Mouse (Mus musculus) CH12.LX (cell line): Measurements from ENCODE around the gene Rtca. TPM values are rescaled to one million over a fixed set of nuclear protein-coding genes. Genes with fewer than 3 reads are reported as not detected.

ENCODE experiments used
- DNase-seq: peaks from one replicate; pipeline ENCODE4 v3.0.0-alpha.2; 2013; ENCODE audit errors: extremely low read depth
- H3K27ac ChIP-seq: 2 replicates; pipeline ENCODE4 v1.5.1; 2012; ENCODE audit warnings: low read depth, mild to moderate bottlenecking, control low read depth, moderate library complexity; ENCODE audit not compliant: insufficient read depth
- H3K27me3 ChIP-seq: replicated peaks from 2 replicates; pipeline ENCODE3; 2012; ENCODE audit warnings: inconsistent platforms
- H3K36me3 ChIP-seq, 2 experiments: replicated peaks in 1 of 2; 2 replicates each; pipeline versions ENCODE3 to v1.6.1; 2012; ENCODE audit warnings: inconsistent platforms in 1 of 2, low read length in 1 of 2, mild to moderate bottlenecking in 1 of 2, mixed read lengths in 1 of 2, moderate library complexity in 1 of 2; ENCODE audit not compliant: control insufficient read depth in 1 of 2, insufficient read depth in 1 of 2
- H3K4me1 ChIP-seq, 2 experiments: 2 replicates each; pipeline ENCODE4 v1.6.1; 2012; ENCODE audit warnings: inconsistent platforms in 1 of 2, moderate library complexity in 1 of 2; ENCODE audit not compliant: insufficient read depth in 2 of 2, control insufficient read depth in 1 of 2
- H3K4me2 ChIP-seq: 2 replicates; pipeline ENCODE4 v1.6.1; 2012; ENCODE audit warnings: low read depth, mild to moderate bottlenecking, control low read depth; ENCODE audit not compliant: poor library complexity, insufficient read depth, severe bottlenecking
- H3K4me3 ChIP-seq, 3 experiments: fragments of 150-350 bp in 1 of 3; sonication (generic) in 1 of 3; replicated peaks in 1 of 3; 2 replicates each; pipeline versions ENCODE3 to v1.5.1; 2011 to 2012; ENCODE audit warnings: low read depth in 2 of 3, low read length in 2 of 3, mild to moderate bottlenecking in 2 of 3, moderate library complexity in 2 of 3, control low read depth in 1 of 3, improper control_type of control experiment in 1 of 3, inconsistent platforms in 1 of 3, mixed read lengths in 1 of 3; ENCODE audit not compliant: poor library complexity in 1 of 3
- H3K79me2 ChIP-seq: replicated peaks from 2 replicates; pipeline ENCODE4 v1.6.1; 2012; ENCODE audit warnings: mild to moderate bottlenecking, moderate library complexity; ENCODE audit not compliant: control insufficient read depth, poor library complexity, insufficient read depth, severe bottlenecking; ENCODE audit errors: extremely low read depth
- H3K9ac ChIP-seq: 2 replicates; pipeline ENCODE4 v1.6.1; 2012; ENCODE audit warnings: low read depth, mild to moderate bottlenecking, control low read depth, moderate library complexity; ENCODE audit not compliant: insufficient read depth
- H3K9me3 ChIP-seq: replicated peaks from 2 replicates; pipeline ENCODE3; 2012; ENCODE audit warnings: low read length, inconsistent platforms, mixed read lengths
- BHLHE40 ChIP-seq: IDR thresholded peaks from 2 replicates; pipeline ENCODE4 v1.6.1; 2011; ENCODE audit warnings: mild to moderate bottlenecking, low read depth, low read length, improper control_type of control experiment
- CHD1 ChIP-seq: IDR thresholded peaks from 2 replicates; pipeline ENCODE4 v1.6.1; 2012; ENCODE audit warnings: low read depth, low read length, improper control_type of control experiment, inconsistent platforms
- CHD2 ChIP-seq: IDR thresholded peaks from 2 replicates; pipeline ENCODE4 v1.6.1; 2011; ENCODE audit warnings: low read length, improper control_type of control experiment
- CTCF ChIP-seq, 2 experiments: IDR thresholded peaks in 1 of 2; conservative IDR thresholded peaks in 1 of 2; 2 replicates each; pipeline ENCODE4 v1.5.1; 2011 to 2012; ENCODE audit warnings: low read depth in 2 of 2, low read length in 2 of 2, improper control_type of control experiment in 1 of 2, inconsistent platforms in 1 of 2, mild to moderate bottlenecking in 1 of 2, moderate library complexity in 1 of 2
- E2F4 ChIP-seq: IDR thresholded peaks from 2 replicates; pipeline ENCODE4 v1.6.1; 2011; ENCODE audit warnings: low read depth, low read length, improper control_type of control experiment; ENCODE audit not compliant: insufficient replicate concordance
- EP300 ChIP-seq: IDR thresholded peaks from 2 replicates; pipeline ENCODE4 v1.6.1; 2011; ENCODE audit warnings: low read length, improper control_type of control experiment
- ETS1 ChIP-seq: conservative IDR thresholded peaks from 2 replicates; pipeline ENCODE4 v1.6.1; 2012; ENCODE audit warnings: low read depth, mild to moderate bottlenecking, inconsistent platforms, low read length, improper control_type of control experiment, moderate library complexity
- GABPA ChIP-seq: IDR thresholded peaks from 2 replicates; pipeline ENCODE4 v1.6.1; 2012; ENCODE audit warnings: low read depth, low read length, improper control_type of control experiment, inconsistent platforms; ENCODE audit not compliant: insufficient replicate concordance
- HCFC1 ChIP-seq: IDR thresholded peaks from 2 replicates; pipeline ENCODE4 v1.6.1; 2012; ENCODE audit warnings: low read depth, mild to moderate bottlenecking, inconsistent platforms, low read length, improper control_type of control experiment
- IRF4 ChIP-seq: IDR thresholded peaks from 2 replicates; pipeline ENCODE4 v1.6.1; 2014; ENCODE audit warnings: low read depth, mild to moderate bottlenecking, inconsistent platforms, low read length, improper control_type of control experiment
- JUN ChIP-seq: IDR thresholded peaks from 2 replicates; pipeline ENCODE4 v1.6.1; 2011; ENCODE audit warnings: low read depth, mild to moderate bottlenecking, low read length, improper control_type of control experiment, moderate library complexity; ENCODE audit not compliant: insufficient read depth
- JUND ChIP-seq: conservative IDR thresholded peaks from 2 replicates; pipeline ENCODE4 v1.6.1; 2011; ENCODE audit warnings: low read depth, low read length, improper control_type of control experiment
- KAT2A ChIP-seq: IDR thresholded peaks from 2 replicates; pipeline ENCODE4 v1.6.1; 2012; ENCODE audit warnings: low read length, improper control_type of control experiment, inconsistent platforms; ENCODE audit not compliant: insufficient replicate concordance
- MAFK ChIP-seq: IDR thresholded peaks from 2 replicates; pipeline ENCODE4 v1.6.1; 2011; ENCODE audit warnings: low read length, improper control_type of control experiment; ENCODE audit not compliant: insufficient replicate concordance
- MAX ChIP-seq: IDR thresholded peaks from 2 replicates; pipeline ENCODE4 v1.6.1; 2011; ENCODE audit warnings: low read length, improper control_type of control experiment
- MAZ ChIP-seq: IDR thresholded peaks from 2 replicates; pipeline ENCODE4 v1.6.1; 2012; ENCODE audit warnings: low read depth, mild to moderate bottlenecking, inconsistent platforms, low read length, improper control_type of control experiment, moderate library complexity
- MEF2A ChIP-seq: IDR thresholded peaks from 2 replicates; pipeline ENCODE4 v1.6.1; 2014; ENCODE audit warnings: low read depth, mild to moderate bottlenecking, inconsistent platforms, low read length, improper control_type of control experiment, borderline replicate concordance
- MXI1 ChIP-seq: IDR thresholded peaks from 2 replicates; pipeline ENCODE4 v1.6.1; 2011; ENCODE audit warnings: mild to moderate bottlenecking, low read depth, low read length, improper control_type of control experiment
- MYC ChIP-seq: IDR thresholded peaks from 2 replicates; pipeline ENCODE4 v1.6.1; 2011; ENCODE audit warnings: low read depth, mild to moderate bottlenecking, improper control_type of control experiment, low read length
- NELFE ChIP-seq: IDR thresholded peaks from 2 replicates; pipeline ENCODE4 v1.6.1; 2011; ENCODE audit warnings: low read depth, low read length, improper control_type of control experiment
- NRF1 ChIP-seq: IDR thresholded peaks from 2 replicates; pipeline ENCODE4 v1.6.1; 2014; ENCODE audit warnings: low read depth, mild to moderate bottlenecking, inconsistent platforms, low read length, improper control_type of control experiment, moderate library complexity
- POLR2A ChIP-seq: IDR thresholded peaks from 2 replicates; pipeline ENCODE4 v1.6.1; 2011; ENCODE audit warnings: low read depth, mild to moderate bottlenecking, improper control_type of control experiment, low read length
- POLR2AphosphoS2 ChIP-seq: IDR thresholded peaks from 2 replicates; pipeline ENCODE4 v1.6.1; 2011; ENCODE audit warnings: low read depth, low read length, improper control_type of control experiment
- RAD21 ChIP-seq: IDR thresholded peaks from 2 replicates; pipeline ENCODE4 v1.6.1; 2011; ENCODE audit warnings: low read depth, mild to moderate bottlenecking, low read length, improper control_type of control experiment, moderate library complexity
- RCOR1 ChIP-seq: conservative IDR thresholded peaks from 2 replicates; pipeline ENCODE4 v1.6.1; 2012; ENCODE audit warnings: low read depth, mild to moderate bottlenecking, inconsistent platforms, low read length, improper control_type of control experiment
- SIN3A ChIP-seq: IDR thresholded peaks from 2 replicates; pipeline ENCODE4 v1.6.1; 2012; ENCODE audit warnings: low read length, improper control_type of control experiment, inconsistent platforms
- SMC3 ChIP-seq: IDR thresholded peaks from 2 replicates; pipeline ENCODE4 v1.6.1; 2011; ENCODE audit warnings: low read depth, low read length, improper control_type of control experiment
- TBP ChIP-seq: conservative IDR thresholded peaks from 2 replicates; pipeline ENCODE4 v1.6.1; 2011; ENCODE audit warnings: low read depth, low read length, improper control_type of control experiment
- TCF12 ChIP-seq: IDR thresholded peaks from 2 replicates; pipeline ENCODE4 v1.6.1; 2014; ENCODE audit warnings: low read depth, mild to moderate bottlenecking, inconsistent platforms, low read length, improper control_type of control experiment
- UBTF ChIP-seq: IDR thresholded peaks from 2 replicates; pipeline ENCODE4 v1.6.1; 2012; ENCODE audit warnings: low read depth, mild to moderate bottlenecking, inconsistent platforms, low read length, improper control_type of control experiment, moderate library complexity
- USF1 ChIP-seq: IDR thresholded peaks from 2 replicates; pipeline ENCODE4 v1.6.1; 2014; ENCODE audit warnings: low read depth, mild to moderate bottlenecking, inconsistent platforms, low read length, improper control_type of control experiment
- USF2 ChIP-seq: conservative IDR thresholded peaks from 2 replicates; pipeline ENCODE4 v1.6.1; 2011; ENCODE audit warnings: low read depth, low read length, improper control_type of control experiment
- ZC3H11A ChIP-seq: IDR thresholded peaks from 2 replicates; pipeline ENCODE4 v1.6.1; 2012; ENCODE audit warnings: low read depth, mild to moderate bottlenecking, inconsistent platforms, low read length, improper control_type of control experiment
- ZKSCAN1 ChIP-seq: IDR thresholded peaks from 2 replicates; pipeline ENCODE4 v1.6.1; 2012; ENCODE audit warnings: low read depth, inconsistent platforms, low read length, improper control_type of control experiment, borderline replicate concordance
- ZNF384 ChIP-seq: IDR thresholded peaks from 2 replicates; pipeline ENCODE4 v1.6.1; 2012; ENCODE audit warnings: low read depth, low read length, improper control_type of control experiment, inconsistent platforms
- dilution Hi-C: fragments of 300-500 bp; cut with MboI; formaldehyde crosslinking; loops from 2 replicates; pipeline ENCODE4 v1.14.3; 2020; ENCODE audit warnings: low sequenced_read_pairs; ENCODE audit not compliant: extremely low pct_unique_long_range_greater_than_20kb, extremely low pct_ligation_motif_present
- in situ Hi-C: fragments of 300-500 bp; cut with MboI; formaldehyde crosslinking; loops from 3 replicates; pipeline ENCODE4 v1.14.3; 2019; ENCODE audit warnings: low sequenced_read_pairs, low pct_ligation_motif_present, low pct_unique_long_range_greater_than_20kb, mixed read lengths
- polyA plus RNA-seq: library from polyadenylated mRNA; unstranded; fragments of >175 nt; gene quantifications from 2 replicates; pipeline ENCODE4 v1.2.1, GENCODE M21; 2012; ENCODE audit warnings: low read depth; ENCODE audit not compliant: insufficient read length
- total RNA-seq, 2 experiments: library from RNA; depleted of rRNA; stranded (reverse); fragments of 300-350 nt in 1 of 2; fragments of >200 nt in 1 of 2; gene quantifications; 2 replicates each; pipeline ENCODE4 v1.2.3; 2012 to 2014

Gene Rtca
- total and polyA plus RNA-seq, 3 experiments = 57.8 to 80.1 (median 75.5) TPM

DNA sequence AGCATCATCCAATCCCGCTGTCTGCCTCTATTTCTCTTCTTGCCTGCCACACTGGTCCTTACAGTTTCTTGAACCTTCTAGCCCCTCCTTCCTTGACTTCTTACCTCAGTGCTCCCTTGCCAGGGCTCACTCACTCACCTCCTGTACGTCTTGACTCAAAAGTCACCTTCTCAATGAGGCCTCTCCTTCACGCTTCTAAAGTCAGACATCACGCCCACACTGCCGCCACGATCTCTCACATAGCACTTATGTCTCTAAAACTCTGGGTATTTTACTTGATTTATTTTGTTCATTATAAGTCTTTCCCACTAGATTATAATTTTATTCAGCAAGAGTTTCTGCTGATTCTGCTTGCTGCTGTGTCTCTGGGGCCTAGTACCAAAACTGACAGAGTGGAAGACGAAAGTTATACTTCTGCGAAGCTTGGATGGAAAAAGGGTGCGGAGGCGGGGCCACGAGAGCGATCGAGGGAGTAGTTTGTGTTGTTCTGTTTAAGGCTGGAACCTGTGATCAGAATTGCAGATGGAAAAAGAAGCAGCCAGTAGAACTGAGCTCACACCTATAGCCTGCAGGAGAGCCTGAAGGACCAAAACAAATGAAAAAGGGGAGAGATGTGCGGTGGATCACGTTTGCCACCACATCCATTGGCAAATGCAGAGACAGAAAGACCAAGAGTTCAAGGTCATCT is 66.3 kb downstream of the Rtca start:
- no peaks in the 10 kb centered on the region; the same call in 1 of the 2 replicates for H3K79me2 ChIP-seq
- peak; percentile 41 for DNase-seq
- peak overlapping the region in 2 of 3 experiments; percentile 10 to 31 for H3K4me3 ChIP-seq
- TF ChIP-seq SMC3 = no peak
- TF ChIP-seq UBTF = no peak
- TF ChIP-seq POLR2AphosphoS2 = no peak
- no peak for TF ChIP-seq HCFC1
- no peak for TF ChIP-seq JUN
- TF ChIP-seq E2F4 = no peak
- TF ChIP-seq CHD2 = no peak
- no peak for TF ChIP-seq GABPA
- TF ChIP-seq MEF2A = no peak; the same call in 1 of the 2 replicates
- TF ChIP-seq MXI1 = peak; percentile 68
- no peak for TF ChIP-seq RCOR1
- peak; percentile 50; the same call in 1 of the 2 replicates for TF ChIP-seq BHLHE40
- TF ChIP-seq USF2 = no peak
- no peak for TF ChIP-seq USF1
- TF ChIP-seq NELFE = no peak
- no peak for TF ChIP-seq SIN3A
- TF ChIP-seq MAZ = no peak
- 0 out of 2 replicates have a peak, but pooled peaks have one; percentile 51 for TF ChIP-seq MAFK
- no peak for TF ChIP-seq JUND
- peak; percentile 28; the same call in 1 of the 2 replicates for TF ChIP-seq TBP
- no peak for TF ChIP-seq RAD21
- no peak for TF ChIP-seq CHD1
- TF ChIP-seq MAX = no peak; the same call in 1 of the 2 replicates
- TF ChIP-seq KAT2A = no peak
- no peak for TF ChIP-seq NRF1
- TF ChIP-seq ZNF384 = no peak
- TF ChIP-seq MYC = peak; percentile 24; the same call in 1 of the 2 replicates
- peak; percentile 56 for TF ChIP-seq POLR2A
- TF ChIP-seq IRF4 = peak; percentile 23; the same call in 1 of the 2 replicates
- TF ChIP-seq CTCF (conservative IDR thresholded peaks at IDR 0.05 in 1 of 2, IDR thresholded peaks at IDR 0.05 in 1 of 2; ENCODE audit: low read depth in 2 of 2, low read length in 2 of 2) = no peak
- TF ChIP-seq TCF12 = peak; percentile 44; the same call in 1 of the 2 replicates
- no peak for TF ChIP-seq ZC3H11A
- TF ChIP-seq ETS1 = no peak; the same call in 1 of the 2 replicates
- no peak for TF ChIP-seq ZKSCAN1
- TF ChIP-seq EP300 = no peak
- H3K36me3 ChIP-seq = no peaks in the 10 kb centered on the region
- H3K9ac ChIP-seq = peak overlapping the region; percentile 33; the same call in 1 of the 2 replicates
- peak overlapping the region; percentile 39 for H3K4me2 ChIP-seq
- in situ Hi-C loops = no loop called here
- H3K27ac ChIP-seq = peak overlapping the region; percentile 75
- peaks cover 14 to 29% of the 10 kb centered on the region in 2 experiments for H3K4me1 ChIP-seq
- no peaks in the 10 kb centered on the region for H3K27me3 ChIP-seq
- H3K9me3 ChIP-seq = peaks cover 6% of the 10 kb centered on the region
- dilution Hi-C loops = no loop called here
